Mouse (Mus musculus) olfactory bulb, adult 2 months (tissue): ENCODE data around the gene Gm9945. TPM values are rescaled to one million over a fixed set of nuclear protein-coding genes. Genes with fewer than 3 reads are reported as not detected.

Source experiments
- H3K27ac ChIP-seq: fragments of 200-500 bp; 2 replicates; pipeline ENCODE4 v1.5.1; 2012; ENCODE audit warnings: low read depth, low read length; ENCODE audit not compliant: insufficient read depth
- H3K4me1 ChIP-seq: fragments of 200-500 bp; 2 replicates; pipeline ENCODE4 v1.6.1; 2012; ENCODE audit warnings: low read length; ENCODE audit not compliant: control insufficient read depth, insufficient read depth
- H3K4me3 ChIP-seq: fragments of 200-500 bp; 2 replicates; pipeline ENCODE4 v1.5.1; 2012; ENCODE audit warnings: mild to moderate bottlenecking, low read depth, low read length, moderate library complexity; ENCODE audit not compliant: insufficient read depth
- CTCF ChIP-seq: fragments of 200-500 bp; IDR thresholded peaks from 2 replicates; pipeline ENCODE4 v1.5.1; 2012; ENCODE audit warnings: low read depth, mild to moderate bottlenecking, low read length, moderate library complexity; ENCODE audit not compliant: insufficient read depth
- POLR2A ChIP-seq: fragments of 200-500 bp; IDR thresholded peaks from 2 replicates; pipeline ENCODE4 v1.6.1; 2012; ENCODE audit warnings: mild to moderate bottlenecking, low read depth, low read length, moderate library complexity; ENCODE audit not compliant: insufficient read depth
- WGBS: fragments of 180-500 bp; shearing (Covaris S2); methylation state at CpG from one replicate; pipeline ENCODE4 v1.1.7; 2018; 5-methylcytosine and 5-hydroxymethylcytosine counted together
- polyA plus RNA-seq: library from polyadenylated mRNA; stranded (reverse); fragments of >200 nt; gene quantifications from 2 replicates; pipeline ENCODE4 v1.2.4, GENCODE M21; 2012; ENCODE audit warnings: low replicate concordance; ENCODE audit not compliant: missing spikeins, insufficient read depth, insufficient read length

The Gm9945 gene
- polyA plus RNA-seq, 1 experiment = not detected

- TF ChIP-seq CTCF (no peak), POLR2A (no peak)
- Histone ChIP-seq H3K4me1 (peaks cover 12% of the 10 kb centered on the region), H3K4me3 (no peak overlapping the region), H3K27ac (no peak overlapping the region)
- 46% methylated on average over 8 of the region's 8 CpGs for WGBS
Observed at GRCm38 (mm10) chr11:53502039-53502765, 22.2 kb downstream of the Gm9945 start.

- WGBS = 90% methylated on average over 5 of the region's 5 CpGs
- Histone ChIP-seq H3K4me1 (peaks cover 13% of the 10 kb centered on the region), H3K4me3 (no peak overlapping the region), H3K27ac (no peak overlapping the region)
- TF ChIP-seq CTCF (no peak), POLR2A (no peak)
Observed at GRCm38 (mm10) chr11:53503738-53504137, 23.8 kb downstream of the Gm9945 start.

- H3K27ac ChIP-seq = no peak overlapping the region
- no peak overlapping the region for H3K4me3 ChIP-seq
- WGBS = 93% methylated on average over 8 of the region's 8 CpGs
- peaks cover 13% of the 10 kb centered on the region for H3K4me1 ChIP-seq
- TF ChIP-seq POLR2A (no peak), CTCF (no peak)
Observed at GRCm38 (mm10) chr11:53504376-53504775, 24.4 kb downstream of the Gm9945 start.

GRCm38 (mm10) chr11:53505026-53505663, 25.2 kb downstream of the Gm9945 start:
- no peak for TF ChIP-seq POLR2A
- TF ChIP-seq CTCF = no peak
- Histone ChIP-seq H3K4me3 (no peak overlapping the region), H3K4me1 (peaks cover 16% of the 10 kb centered on the region), H3K27ac (no peak overlapping the region)
- 57% methylated on average over 5 of the region's 5 CpGs for WGBS

- TF ChIP-seq POLR2A (no peak), CTCF (no peak)
- Histone ChIP-seq H3K4me1 (peaks cover 17% of the 10 kb centered on the region), H3K4me3 (no peak overlapping the region), H3K27ac (peak overlapping the region; percentile 65)
- 63% methylated on average over 9 of the region's 9 CpGs for WGBS
Observed at GRCm38 (mm10) chr11:53507098-53507805, 27.3 kb downstream of the Gm9945 start.

GRCm38 (mm10) chr11:53508152-53508551, 28.2 kb downstream of the Gm9945 start:
- 56% methylated on average over 7 of the region's 7 CpGs for WGBS
- TF ChIP-seq CTCF (no peak), POLR2A (no peak)
- peaks cover 16% of the 10 kb centered on the region for H3K4me1 ChIP-seq
- H3K27ac ChIP-seq = no peak overlapping the region
- H3K4me3 ChIP-seq = no peak overlapping the region

- TF ChIP-seq CTCF (no peak), POLR2A (no peak)
- no peak overlapping the region for H3K4me3 ChIP-seq
- 82% methylated on average over 3 of the region's 3 CpGs for WGBS
- H3K27ac ChIP-seq = no peak overlapping the region
- H3K4me1 ChIP-seq = peaks cover 15% of the 10 kb centered on the region
Observed at GRCm38 (mm10) chr11:53508591-53508990, 28.6 kb downstream of the Gm9945 start.

- TF ChIP-seq POLR2A = no peak
- TF ChIP-seq CTCF = no peak
- WGBS = 41% methylated on average over 5 of the region's 5 CpGs
- H3K4me3 ChIP-seq = no peak overlapping the region
Observed at GRCm38 (mm10) chr11:53510351-53510750, 30.4 kb downstream of the Gm9945 start.

More at GRCm38 (mm10) chr11:53510351-53510750, 30.4 kb downstream of the Gm9945 start:
- Histone ChIP-seq H3K27ac (no peak overlapping the region), H3K4me1 (peaks cover 8% of the 10 kb centered on the region; the same call in 1 of the 2 replicates)
